Mouse (Mus musculus) spleen, postnatal 4 days (tissue): Measurements from ENCODE around the gene Crnn.

Source experiments
- DNase-seq, 2 experiments: peaks; one replicate each; pipeline ENCODE4 v3.0.0; 2022; ENCODE audit warnings: low spot score in 2 of 2

Gene Crnn

DNA sequence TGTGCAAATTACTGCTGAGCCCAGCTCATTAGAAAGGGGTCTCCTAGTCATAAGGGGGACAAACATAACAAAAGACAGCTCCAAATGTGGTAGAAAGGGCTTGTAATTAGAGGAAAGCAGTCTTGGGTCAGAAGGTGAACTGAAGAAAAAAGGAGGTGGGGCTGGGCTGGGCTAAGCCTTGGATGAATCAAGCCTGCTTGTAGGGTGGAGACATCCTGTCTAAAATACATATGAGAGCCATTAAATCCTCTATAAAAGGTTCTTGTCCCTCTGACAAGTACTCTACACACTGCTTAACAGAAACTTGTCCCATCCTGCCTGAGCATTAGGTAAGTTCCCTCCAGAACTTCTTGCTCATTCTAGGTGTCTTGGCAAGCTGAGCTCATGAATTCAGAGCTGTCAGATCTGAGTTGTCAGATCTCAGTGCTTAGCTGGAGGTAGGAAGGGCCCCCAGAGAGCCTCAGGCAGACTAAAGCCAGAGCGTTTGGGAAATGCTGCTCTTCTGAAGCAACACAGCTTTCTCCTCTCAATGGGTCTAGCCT is at the start of gene Crnn:
TSS of gene Crnn (plus strand) at position 278 of the 542 bp plus-strand sequence.
- no peak for DNase-seq

- no peak for DNase-seq
These were observed 48.1 kb upstream of the Crnn start for GRCm38 (mm10) chr3:93096447-93096846.

GRCm38 (mm10) chr3:93111668-93112067 is 32.9 kb upstream of the Crnn start:
- DNase-seq: no peak

DNA sequence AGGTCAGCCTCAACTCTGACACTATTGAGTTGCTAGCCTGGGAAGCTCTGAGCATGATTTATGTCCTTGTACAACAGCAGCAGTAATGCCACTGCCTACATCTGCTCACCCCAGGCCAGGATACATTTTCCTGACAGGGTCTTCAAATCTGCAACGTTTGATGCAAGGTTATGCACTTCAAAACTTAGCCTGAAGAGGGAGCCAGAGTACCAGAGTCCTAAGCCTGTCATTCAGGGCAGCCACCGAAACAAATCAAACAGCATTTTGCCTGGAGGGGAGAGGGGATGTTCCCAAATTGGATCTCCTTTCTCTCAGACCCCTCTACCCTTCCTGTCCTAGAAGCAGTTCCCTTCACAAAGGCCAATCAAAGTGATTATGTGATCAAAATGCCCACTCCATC is 30.1 kb upstream of the Crnn start:
- no peak for DNase-seq

DNA sequence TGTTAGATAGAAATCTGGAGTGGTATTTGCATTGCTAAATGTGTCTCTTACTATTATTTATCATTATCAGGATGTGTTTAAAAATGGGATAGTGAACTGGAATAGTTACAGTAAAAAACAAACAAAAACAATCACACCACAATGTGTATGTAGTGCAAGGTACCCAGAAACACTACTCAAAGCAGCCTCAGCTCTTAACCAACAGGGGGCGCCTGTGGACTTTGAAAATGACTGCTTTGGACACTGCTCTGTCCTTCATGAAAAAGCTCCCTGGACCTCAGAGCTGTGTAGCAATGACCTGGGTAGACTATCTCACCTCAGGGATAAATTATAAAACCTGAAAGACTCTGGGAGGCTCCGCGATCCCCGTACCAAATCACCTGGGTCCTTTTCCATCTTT is 25.5 kb upstream of the Crnn start:
- DNase-seq: no peak

DNA sequence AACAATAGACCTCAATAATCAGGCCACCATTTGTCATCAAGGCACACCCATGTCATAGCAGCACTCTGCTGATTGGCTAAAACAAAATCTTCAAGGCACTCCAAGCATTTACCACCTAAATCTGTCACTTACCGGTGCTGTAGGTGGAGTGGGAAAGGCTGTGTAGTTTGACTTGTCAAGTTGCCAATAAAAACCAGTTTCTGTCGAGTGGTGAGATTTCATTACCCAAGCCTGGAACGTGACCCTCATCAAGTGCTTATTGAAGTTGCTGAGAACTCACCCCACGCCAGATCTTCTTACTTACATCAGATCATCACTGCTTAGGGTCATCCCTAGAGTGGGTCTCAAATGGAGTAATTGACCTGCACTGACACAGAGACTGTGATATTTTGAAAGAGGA is 16.5 kb upstream of the Crnn start:
- no peak for DNase-seq

- no peak for DNase-seq
These were observed 15.5 kb upstream of the Crnn start for GRCm38 (mm10) chr3:93129076-93129475.

DNA sequence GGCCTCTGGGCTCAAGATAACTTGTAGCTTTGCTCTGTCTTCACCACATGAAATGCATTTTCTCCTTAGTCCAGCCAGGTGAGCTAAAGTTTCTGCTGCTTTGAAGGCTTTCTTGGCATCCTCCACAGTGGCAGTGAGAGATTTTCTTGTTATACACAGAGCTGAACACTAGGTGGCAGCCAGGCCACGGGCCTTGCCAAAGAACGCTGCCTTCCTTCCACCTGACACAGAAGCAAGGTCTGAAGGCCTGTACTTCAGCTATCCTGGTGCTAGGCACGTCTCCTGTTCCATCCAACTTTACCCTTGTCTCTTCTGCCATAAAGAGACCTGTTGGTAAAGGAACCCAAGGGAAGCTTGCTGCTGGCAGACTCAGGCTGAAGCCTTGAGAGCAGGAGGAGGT is 14.1 kb upstream of the Crnn start:
- no peak for DNase-seq

GRCm38 (mm10) chr3:93162502-93162901 is 17.9 kb downstream of the Crnn start:
- DNase-seq: no peak

- no peak for DNase-seq
These were observed 18.5 kb downstream of the Crnn start for GRCm38 (mm10) chr3:93162996-93163592.

DNA sequence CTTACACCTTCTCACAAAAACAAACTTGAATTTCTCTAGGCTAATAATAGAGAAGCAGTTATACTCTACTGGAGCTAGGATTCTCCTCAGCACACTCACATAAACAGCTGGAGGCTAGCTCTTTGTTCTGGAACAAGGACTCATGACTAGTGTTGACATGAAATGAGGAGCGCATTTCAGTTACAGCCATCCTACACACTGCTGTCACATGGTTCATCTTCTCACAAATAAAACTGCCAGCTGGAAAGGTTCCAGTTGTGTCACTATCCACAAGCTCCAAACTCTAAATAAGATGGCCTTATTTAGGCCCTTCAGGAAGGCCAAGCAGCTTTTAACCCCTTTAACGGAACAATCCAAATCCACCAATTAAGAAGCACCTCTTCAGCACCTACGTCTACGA is 36.3 kb downstream of the Crnn start:
- DNase-seq: no peak

DNA sequence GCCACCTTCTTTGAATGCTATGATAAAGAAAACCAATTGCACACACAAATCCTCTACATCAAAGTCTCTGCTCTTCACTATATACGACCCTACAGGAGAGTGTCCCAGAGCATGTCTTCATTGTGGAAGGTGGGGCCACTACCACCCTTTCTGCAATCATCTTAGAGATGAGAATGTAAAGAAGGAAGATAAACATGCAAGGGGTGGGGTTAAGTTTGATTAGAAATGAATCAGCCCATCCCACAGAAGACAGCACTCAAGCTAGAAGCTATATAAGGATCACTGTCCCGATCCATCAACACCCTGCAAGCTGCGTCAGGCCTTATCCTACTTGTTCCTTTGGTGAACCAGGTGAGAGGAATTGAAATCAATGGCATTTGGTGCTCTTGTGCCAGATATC is 52.4 kb downstream of the Crnn start, which contains the start of gene Flg2:
TSS of gene Flg2 (plus strand) at position 301 of the 400 bp plus-strand sequence.
- no peak for DNase-seq
